Mouse (Mus musculus) lung, adult 2 months (tissue): ENCODE data around the gene Cd8b1. TPM values are rescaled to one million over a fixed set of nuclear protein-coding genes. Genes with fewer than 3 reads are reported as not detected.

Experiments
- DNase-seq: peaks from one replicate; pipeline ENCODE4 v3.0.0; 2022
- H3K4me1 ChIP-seq: fragments of 200-500 bp; 2 replicates; pipeline ENCODE4 v1.6.1; 2011; ENCODE audit warnings: low read length; ENCODE audit not compliant: control insufficient read depth, insufficient read depth
- H3K4me3 ChIP-seq: fragments of 200-500 bp; replicated peaks from 2 replicates; pipeline ENCODE3; 2011; ENCODE audit warnings: low read depth, mild to moderate bottlenecking, control low read depth, low read length; ENCODE audit errors: extremely low read depth
- CTCF ChIP-seq: fragments of 200-500 bp; IDR thresholded peaks from 2 replicates; pipeline ENCODE4 v1.5.1; 2011; ENCODE audit warnings: mild to moderate bottlenecking, low read length, control low read depth; ENCODE audit not compliant: insufficient read depth
- POLR2A ChIP-seq: fragments of 200-500 bp; IDR thresholded peaks from 2 replicates; pipeline ENCODE4 v1.6.1; 2011; ENCODE audit warnings: low read depth, mild to moderate bottlenecking, control low read depth, low read length, borderline replicate concordance; ENCODE audit errors: extremely low read depth
- WGBS: fragments of 180-500 bp; shearing (Covaris S2); methylation state at CpG from one replicate; pipeline ENCODE4 v1.1.7; 2018; 5-methylcytosine and 5-hydroxymethylcytosine counted together
- polyA plus RNA-seq: library from polyadenylated mRNA; depleted of rRNA; stranded (reverse); fragments of >200 nt; gene quantifications from 2 replicates; pipeline ENCODE4 v1.2.3, GENCODE M21; 2012; rRNA removed

The Cd8b1 gene
- polyA plus RNA-seq, 1 experiment: 3.0 TPM

DNA sequence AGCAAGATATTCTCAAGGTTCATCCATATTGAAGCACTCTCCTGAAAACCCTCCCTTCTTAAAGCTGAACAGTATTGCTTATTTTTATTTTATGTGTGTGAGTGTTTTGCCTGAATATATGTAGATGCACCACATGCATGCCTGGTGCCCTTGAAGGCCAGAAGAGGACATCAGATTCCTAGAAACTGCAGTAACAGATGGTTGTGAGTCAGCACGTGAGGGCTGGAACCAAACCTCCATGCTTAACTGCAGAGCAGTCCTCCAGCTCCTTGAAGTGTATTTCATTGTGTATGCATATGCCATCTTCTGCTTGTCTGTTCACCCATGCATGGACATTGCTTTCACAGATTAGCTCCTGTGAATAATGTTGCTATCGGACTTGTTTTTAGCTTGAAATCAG is 41.4 kb downstream of the Cd8b1 start:
- no peak for DNase-seq
- WGBS: 76% methylated on average over 2 of the region's 2 CpGs
- Histone ChIP-seq H3K4me3 (no peak overlapping the region), H3K4me1 (no peaks in the 10 kb centered on the region)
- TF ChIP-seq CTCF (no peak), POLR2A (no peak)

- DNase-seq: no peak
- no peaks in the 10 kb centered on the region for H3K4me1 ChIP-seq
- 91% methylated on average over 6 of the region's 6 CpGs for WGBS
- TF ChIP-seq POLR2A (no peak), CTCF (no peak)
- H3K4me3 ChIP-seq: no peak overlapping the region
Observed at GRCm38 (mm10) chr6:71369416-71369815, 46.8 kb downstream of the Cd8b1 start.

DNA sequence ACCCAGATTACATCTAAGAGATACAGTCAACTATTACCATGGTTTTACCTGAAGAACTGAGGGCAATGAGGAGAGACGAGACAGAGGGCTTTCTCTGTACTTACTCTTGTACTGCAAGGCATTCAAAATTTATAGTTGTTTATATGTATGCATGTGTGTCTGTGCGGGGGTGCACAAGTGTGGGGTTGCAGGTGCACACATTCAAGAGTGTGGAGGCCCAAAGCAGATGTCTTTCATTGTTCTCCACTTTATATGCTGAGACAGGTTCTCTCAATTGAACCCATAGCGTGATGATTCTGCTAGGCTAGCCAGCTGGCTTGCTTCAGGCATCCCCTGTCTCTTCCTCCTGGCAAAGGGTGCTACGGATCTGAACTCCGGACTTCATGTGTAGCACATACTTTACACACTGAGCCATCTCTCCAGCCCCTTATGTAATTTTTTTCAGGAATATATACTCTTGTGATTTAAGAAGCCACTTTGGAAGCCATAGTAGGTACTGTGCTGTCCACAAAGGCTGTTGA is 48.6 kb downstream of the Cd8b1 start:
- TF ChIP-seq POLR2A: no peak
- no peak for TF ChIP-seq CTCF
- WGBS: 82% methylated on average over 5 of the region's 5 CpGs
- H3K4me1 ChIP-seq: no peaks in the 10 kb centered on the region
- no peak overlapping the region for H3K4me3 ChIP-seq
- DNase-seq: no peak

- Histone ChIP-seq H3K4me1 (no peaks in the 10 kb centered on the region), H3K4me3 (no peak overlapping the region)
- WGBS: 80% methylated on average over 5 of the region's 5 CpGs
- no peak for DNase-seq
- no peak for TF ChIP-seq CTCF
- TF ChIP-seq POLR2A: no peak
Observed at GRCm38 (mm10) chr6:71372041-71372720, 49.6 kb downstream of the Cd8b1 start.

GRCm38 (mm10) chr6:71373249-71373775 is 50.7 kb downstream of the Cd8b1 start, which contains the start of gene Cd8a:
TSS of gene Cd8a (plus strand) at chr6:71373427.
- no peak within 1 kb of the TSS for H3K4me3 ChIP-seq
- TF ChIP-seq POLR2A (no peak), CTCF (no peak)
- H3K4me1 ChIP-seq: no peaks in the 10 kb centered on the region
- no peak for DNase-seq
- WGBS: 67% methylated on average over 14 of the region's 14 CpGs

DNA sequence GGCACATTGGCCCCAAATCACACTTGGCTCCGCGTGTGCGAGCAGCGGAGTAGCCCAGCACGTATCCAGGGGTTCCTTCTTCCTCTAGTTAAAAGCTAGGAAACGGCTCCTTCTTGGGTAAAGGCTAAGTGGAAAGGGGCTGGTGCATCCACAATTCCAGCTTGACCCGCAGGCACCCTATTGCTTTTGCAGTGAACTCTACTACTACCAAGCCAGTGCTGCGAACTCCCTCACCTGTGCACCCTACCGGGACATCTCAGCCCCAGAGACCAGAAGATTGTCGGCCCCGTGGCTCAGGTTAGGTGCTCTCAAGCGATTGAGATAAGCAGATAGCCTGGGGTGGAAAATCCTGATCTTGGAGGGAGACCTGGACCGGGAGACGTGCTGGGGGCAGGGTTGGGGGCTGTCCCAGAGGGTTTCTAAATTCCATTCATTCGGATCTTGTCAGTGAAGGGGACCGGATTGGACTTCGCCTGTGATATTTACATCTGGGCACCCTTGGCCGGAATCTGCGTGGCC is 51.8 kb downstream of the Cd8b1 start:
- DNase-seq: no peak
- 87% methylated on average over 19 of the region's 19 CpGs for WGBS
- TF ChIP-seq CTCF (no peak), POLR2A (no peak)
- no peak overlapping the region for H3K4me3 ChIP-seq
- no peaks in the 10 kb centered on the region for H3K4me1 ChIP-seq

DNA sequence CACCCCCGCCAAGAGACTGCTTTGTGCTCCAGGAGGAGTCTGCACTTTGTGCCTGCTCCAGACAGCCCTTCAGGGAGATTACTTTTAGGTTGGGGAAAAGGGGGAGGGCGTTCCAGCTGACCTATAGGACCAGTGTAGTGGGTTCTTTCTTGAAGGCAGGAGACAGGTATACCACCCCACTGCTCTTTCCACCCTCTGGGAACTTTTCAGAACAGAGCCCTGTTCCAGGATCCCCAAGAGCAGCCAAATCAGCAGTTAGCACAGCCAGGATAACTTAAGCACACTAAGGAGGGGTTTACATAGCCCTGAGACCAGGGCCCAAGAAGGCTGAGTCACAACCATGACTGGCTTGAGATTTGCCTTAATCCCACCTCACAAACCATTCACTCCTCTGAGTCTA is 52.3 kb downstream of the Cd8b1 start:
- no peak for DNase-seq

DNA sequence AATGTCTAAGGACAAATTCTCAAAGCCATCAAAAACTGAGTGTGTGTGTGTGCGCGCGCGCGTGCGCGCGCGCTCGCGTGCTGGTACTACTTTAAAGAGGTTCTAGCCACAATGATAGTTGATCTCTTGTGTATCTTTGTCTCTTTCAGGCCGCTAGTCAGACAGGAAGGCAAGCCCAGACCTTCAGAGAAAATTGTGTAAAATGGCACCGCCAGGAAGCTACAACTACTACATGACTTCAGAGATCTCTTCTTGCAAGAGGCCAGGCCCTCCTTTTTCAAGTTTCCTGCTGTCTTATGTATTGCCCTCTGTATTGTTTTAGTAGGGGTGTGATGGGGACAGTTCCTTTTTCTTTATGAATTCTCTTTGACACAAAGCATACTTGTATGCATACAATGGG is 54.1 kb downstream of the Cd8b1 start:
- no peak for DNase-seq
- 93% methylated on average over 13 of the region's 13 CpGs for WGBS
- Histone ChIP-seq H3K4me3 (no peak overlapping the region), H3K4me1 (no peaks in the 10 kb centered on the region)
- TF ChIP-seq POLR2A: no peak
- no peak for TF ChIP-seq CTCF

More for the DNA sequence above, 52.3 kb downstream of the Cd8b1 start:
- 62% methylated on average over 2 of the region's 2 CpGs for WGBS
- H3K4me3 ChIP-seq: no peak overlapping the region
- H3K4me1 ChIP-seq: no peaks in the 10 kb centered on the region
- TF ChIP-seq CTCF: no peak
- TF ChIP-seq POLR2A: no peak

DNA sequence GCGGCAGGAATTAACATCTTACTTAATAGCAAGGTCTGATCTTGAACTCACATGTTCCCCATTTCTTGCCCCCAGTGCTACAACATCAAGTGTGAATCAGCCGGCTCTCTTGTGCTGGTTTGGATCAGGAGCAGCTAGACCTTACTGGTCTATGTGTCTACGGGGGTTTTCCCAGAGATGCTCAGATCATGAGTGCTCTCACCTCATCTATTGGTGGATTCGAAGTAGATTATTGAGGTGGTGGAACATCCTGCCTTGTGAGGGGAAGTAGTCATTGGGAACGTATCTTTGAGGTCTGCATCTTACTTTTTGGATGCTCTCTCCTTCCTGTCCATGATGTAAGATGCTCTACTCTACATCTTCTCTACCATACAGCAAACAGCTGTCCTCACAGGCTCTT is 59.1 kb downstream of the Cd8b1 start:
- TF ChIP-seq CTCF: no peak
- TF ChIP-seq POLR2A: no peak
- Histone ChIP-seq H3K4me1 (no peaks in the 10 kb centered on the region), H3K4me3 (no peak overlapping the region)
- no peak for DNase-seq
- WGBS: 82% methylated on average over 5 of the region's 5 CpGs

Other genes with a start within 250 kb of the Cd8b1 start
- 8.1 and 9.1 TPM in 2 replicates for gene Thnsl2, start 178.3 kb upstream of the Cd8b1 start, polyA plus RNA-seq
- gene Fabp1, start 123.0 kb upstream of the Cd8b1 start, polyA plus RNA-seq: 4.7 and 12.7 TPM in 2 replicates
- gene Krcc1, start 51.1 kb upstream of the Cd8b1 start, polyA plus RNA-seq: 6.9 and 11.0 TPM in 2 replicates
- 2.3 and 7.0 TPM in 2 replicates for gene Smyd1, start 555 bp upstream of the Cd8b1 start, polyA plus RNA-seq
- 1.4 and 2.4 TPM in 2 replicates for gene Cd8a, start 50.6 kb downstream of the Cd8b1 start, polyA plus RNA-seq
- 17.0 and 26.4 TPM in 2 replicates for gene Rmnd5a, start 117.8 kb downstream of the Cd8b1 start, polyA plus RNA-seq
- 14.7 and 21.4 TPM in 2 replicates for gene Rnf103, start 171.1 kb downstream of the Cd8b1 start, polyA plus RNA-seq
- gene Chmp3, start 221.0 kb downstream of the Cd8b1 start, polyA plus RNA-seq: 32.8 and 53.9 TPM in 2 replicates